Mouse (Mus musculus) megakaryocyte, adult 5-6 weeks (primary cell): Measurements from ENCODE around the gene Gpr1. TPM values are rescaled to one million over a fixed set of nuclear protein-coding genes. Genes with fewer than 3 reads are reported as not detected.

ENCODE experiments used
- ATAC-seq: 2 replicates; pipeline ENCODE4 v1.8.0; 2016; ENCODE audit warnings: mild to moderate bottlenecking, inconsistent platforms; ENCODE audit not compliant: poor library complexity, severe bottlenecking
- total RNA-seq, 2 experiments: library from RNA; stranded (forward) in 1 of 2; stranded (reverse) in 1 of 2; fragments of 153-499, 151-499 nt in 1 of 2; fragments of 221-1000, 200-1000 nt in 1 of 2; gene quantifications; 2 replicates each; pipeline versions ENCODE4 v1.2.3 to v1.2.4; 2015 to 2017

Gpr1 gene
- total RNA-seq (2015) (not detected in 2 replicates), total RNA-seq (2017) (not detected in 2 replicates)

GRCm38 (mm10) chr1:63214271-63214558 lies at the start of gene Gpr1:
TSS of gene Gpr1 (minus strand) at chr1:63214543.
- ATAC-seq = no peak

- ATAC-seq = no peak
Observed at GRCm38 (mm10) chr1:63263671-63264070, 49.3 kb upstream of the Gpr1 start.

- no peak for ATAC-seq
Observed at GRCm38 (mm10) chr1:63261041-63261590, 46.8 kb upstream of the Gpr1 start.

- no peak for ATAC-seq
Observed at GRCm38 (mm10) chr1:63260742-63261033, 46.3 kb upstream of the Gpr1 start.

- ATAC-seq = no peak
Observed at GRCm38 (mm10) chr1:63259916-63260741, 45.8 kb upstream of the Gpr1 start.

GRCm38 (mm10) chr1:63259271-63259830 lies 45.0 kb upstream of the Gpr1 start:
- no peak for ATAC-seq

- ATAC-seq = no peak
Observed at GRCm38 (mm10) chr1:63258501-63258900, 44.2 kb upstream of the Gpr1 start.

- ATAC-seq = no peak
Observed at GRCm38 (mm10) chr1:63256083-63256482, 41.7 kb upstream of the Gpr1 start.

- no peak for ATAC-seq
Observed at GRCm38 (mm10) chr1:63255101-63255500, 40.8 kb upstream of the Gpr1 start.

GRCm38 (mm10) chr1:63253291-63253690 lies 38.9 kb upstream of the Gpr1 start:
- ATAC-seq = no peak

GRCm38 (mm10) chr1:63252351-63253209 lies 38.2 kb upstream of the Gpr1 start:
- ATAC-seq = no peak

GRCm38 (mm10) chr1:63249261-63249660 lies 34.9 kb upstream of the Gpr1 start:
- no peak for ATAC-seq

GRCm38 (mm10) chr1:63248360-63248851 lies 34.1 kb upstream of the Gpr1 start:
- no peak for ATAC-seq

GRCm38 (mm10) chr1:63247831-63248359 lies 33.6 kb upstream of the Gpr1 start:
- no peak for ATAC-seq

- ATAC-seq = no peak
Observed at GRCm38 (mm10) chr1:63246862-63247521, 32.6 kb upstream of the Gpr1 start.

- no peak for ATAC-seq
Observed at GRCm38 (mm10) chr1:63243854-63244253, 29.5 kb upstream of the Gpr1 start.

- no peak for ATAC-seq
Observed at GRCm38 (mm10) chr1:63239751-63240150, 25.4 kb upstream of the Gpr1 start.

- no peak for ATAC-seq
Observed at GRCm38 (mm10) chr1:63239305-63239704, 25.0 kb upstream of the Gpr1 start.

GRCm38 (mm10) chr1:63237371-63237770 lies 23.0 kb upstream of the Gpr1 start:
- ATAC-seq = no peak

GRCm38 (mm10) chr1:63227241-63227640 lies 12.9 kb upstream of the Gpr1 start:
- no peak for ATAC-seq

- no peak for ATAC-seq
Observed at GRCm38 (mm10) chr1:63225890-63226289, 11.5 kb upstream of the Gpr1 start.
